Mouse (Mus musculus): ENCODE data around the gene Vax2. TPM values are rescaled to one million over a fixed set of nuclear protein-coding genes. Genes with fewer than 3 reads are reported as not detected.
A peak's percentile ranks its signal among the peaks of the same experiment; 100 is the strongest.

Vax2 gene
- polyA plus RNA-seq, 1 experiment = 0.08 TPM

GRCm38 (mm10) chr6:83779026-83779425, 68.0 kb downstream of the Vax2 start:
- H3K27ac ChIP-seq (ENCODE audit: control insufficient read depth, insufficient read depth, low read length) = no peak overlapping the region
- no peaks in the 10 kb centered on the region for H3K27me3 ChIP-seq (ENCODE audit: control insufficient read depth, insufficient read depth, low read length)
- no peaks in the 10 kb centered on the region for H3K36me3 ChIP-seq (ENCODE audit: control insufficient read depth, insufficient read depth, low read length)
- TF ChIP-seq POLR2A (IDR thresholded peaks at IDR 0.05; ENCODE audit: control insufficient read depth, extremely low read depth, insufficient read depth, low read length, poor library complexity) = no peak
- peak; percentile 64; the same call in 1 of the 2 replicates for TF ChIP-seq CTCF (IDR thresholded peaks at IDR 0.05; ENCODE audit: borderline replicate concordance, control insufficient read depth, extremely low read depth, insufficient read depth, low read length, poor library complexity)
- peak; percentile 69 for DNase-seq
- no peak overlapping the region for H3K4me3 ChIP-seq (ENCODE audit: control insufficient read depth, insufficient read depth, low read length)
- H3K4me1 ChIP-seq (replicated peaks; ENCODE audit: control insufficient read depth, insufficient read depth, low read length) = peaks cover 5% of the 10 kb centered on the region
- WGBS = 12% methylated on average over 5 of the region's 5 CpGs

- Histone ChIP-seq H3K27me3 (ENCODE audit: control insufficient read depth, insufficient read depth, low read length) (no peaks in the 10 kb centered on the region), H3K36me3 (ENCODE audit: control insufficient read depth, insufficient read depth, low read length) (no peaks in the 10 kb centered on the region), H3K4me1 (replicated peaks; ENCODE audit: control insufficient read depth, insufficient read depth, low read length) (peaks cover 3% of the 10 kb centered on the region; the same call in 1 of the 2 replicates), H3K27ac (ENCODE audit: control insufficient read depth, insufficient read depth, low read length) (no peak overlapping the region), H3K4me3 (ENCODE audit: control insufficient read depth, insufficient read depth, low read length) (no peak overlapping the region)
- WGBS = 89% methylated on average over 3 of the region's 3 CpGs
- DNase-seq = no peak
- TF ChIP-seq CTCF (IDR thresholded peaks at IDR 0.05; ENCODE audit: borderline replicate concordance, control insufficient read depth, extremely low read depth, insufficient read depth, low read length, poor library complexity) = no peak
- no peak for TF ChIP-seq POLR2A (IDR thresholded peaks at IDR 0.05; ENCODE audit: control insufficient read depth, extremely low read depth, insufficient read depth, low read length, poor library complexity)
Observed at GRCm38 (mm10) chr6:83786426-83786825, 75.4 kb downstream of the Vax2 start.

Other genes with a start within 250 kb of the Vax2 start
- 52.1 and 65.4 TPM in 2 replicates for gene Dguok, start 204.3 kb upstream of the Vax2 start, polyA plus RNA-seq (2012; rRNA removed)
- 2.3 and 3.5 TPM in 2 replicates for gene Actg2, start 175.0 kb upstream of the Vax2 start, polyA plus RNA-seq (2012; rRNA removed)
- gene Stambp, start 138.5 kb upstream of the Vax2 start, polyA plus RNA-seq (2012; rRNA removed) = 16.4 and 19.2 TPM in 2 replicates
- gene Clec4f, start 55.1 kb upstream of the Vax2 start, polyA plus RNA-seq (2012; rRNA removed) = 0.47 and 0.51 TPM in 2 replicates
- 3.8 and 6.0 TPM in 2 replicates for gene Cd207, start 33.4 kb upstream of the Vax2 start, polyA plus RNA-seq (2012; rRNA removed)
- gene Atp6v1b1, start 31.7 kb downstream of the Vax2 start, polyA plus RNA-seq (2012; rRNA removed) = 0.35 and 0.36 TPM in 2 replicates
- gene Ankrd53, start 51.4 kb downstream of the Vax2 start, polyA plus RNA-seq (2012; rRNA removed) = 0.05 TPM in 1 of 2 replicates, not detected in the other
- gene Tex261, start 64.5 kb downstream of the Vax2 start, polyA plus RNA-seq (2012; rRNA removed) = 183 and 190 TPM in 2 replicates
- 15.7 and 18.7 TPM in 2 replicates for gene Nagk, start 83.7 kb downstream of the Vax2 start, polyA plus RNA-seq (2012; rRNA removed)
- 15.2 and 16.8 TPM in 2 replicates for gene Paip2b, start 120.5 kb downstream of the Vax2 start, polyA plus RNA-seq (2012; rRNA removed)
- gene Zfp638, start 155.8 kb downstream of the Vax2 start, polyA plus RNA-seq (2012; rRNA removed) = 21.3 and 24.2 TPM in 2 replicates

All from thymus, adult 2 months (tissue).